ENCODE assay signal across 17 mouse cellular contexts in the genomic region with DNA sequence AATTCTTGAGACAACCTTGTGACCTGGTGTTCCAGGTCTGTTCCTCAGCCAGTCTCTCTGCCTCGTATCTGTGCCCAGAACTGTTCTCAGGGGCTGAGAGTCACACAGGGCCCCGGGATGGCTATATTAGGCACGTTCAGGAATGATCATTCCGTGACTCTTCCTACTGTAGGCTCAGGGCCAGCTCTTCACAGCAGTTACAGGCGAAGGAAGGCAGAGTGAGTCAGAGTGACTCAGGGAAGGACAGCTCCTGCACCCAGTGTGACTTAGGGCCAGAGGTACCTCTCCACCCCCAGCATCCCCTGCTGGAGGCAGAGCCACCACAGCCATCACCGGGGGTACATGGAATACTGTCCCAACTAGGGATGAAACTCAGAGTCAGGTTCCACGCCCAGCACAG. TPM values are rescaled to one million over a fixed set of nuclear protein-coding genes. Genes with fewer than 3 reads are reported as not detected.
DNase-seq lines count a peak whose midpoint lies in the region; ATAC-seq and TF ChIP-seq lines count a peak whose summit lies in the region.
"Had no signal": no experiment of that assay in that cellular context is flagged by ENCODE, and none has a peak within 500 bp of the region (broad histone marks: within the 10 kb centered on the region; RNA-seq: fewer than 3 reads in every experiment).

No protein-coding gene starts in this region.

- in situ Hi-C loops in Patski (cut with MboI; ENCODE audit: low pct_unique_long_range_greater_than_20kb), result loop anchor here (5.0 kb wide), 2 partner anchors 90 to 195 kb away; no protein-coding TSS in a partner anchor

- no peak for TF ChIP-seq CTCF in Patski (IDR thresholded peaks at IDR 0.05)

- peak; percentile 52 for DNase-seq in gastrocnemius, adult 18-20 months (ENCODE audit: low spot score)
- DNase-seq in gastrocnemius, adult 8-10 months (ENCODE audit: low spot score in 2 of 2), result no peak
- DNase-seq in 3T3-L1 (ENCODE audit: low read depth, low spot score) (peak; percentile 92), Patski (ENCODE audit: low read depth, low spot score) (peak; percentile 48)
- DNase-seq in brain, adult 2 months (ENCODE audit: low read depth, low spot score), result peak; percentile 81
- DNase-seq in embryo, embryonic 10 days (ENCODE audit: low spot score), result no peak
- no peak for DNase-seq in kidney, adult 18-20 months
- DNase-seq: cerebellum, postnatal 25 days; heart, postnatal 10 days; kidney, postnatal 14 days; lung, adult 2 months had no signal

- ATAC-seq in Patski, result peak; percentile 50
- ATAC-seq: activated CD4-positive, CD25-positive, alpha-beta regulatory T cell, adult 4 months; intestine, postnatal 0 days; midbrain, embryonic 15.5 days had no signal

- CTCF ChIA-PET in Patski (lab: Charles Lee), result interaction anchor here (0.6 to 3.8 kb wide), 5 partner anchors 51 to 196 kb away, joined by 3 to 43 read pairs (median 3); a partner anchor contains a TSS

- POLR2A ChIA-PET in Patski (lab: Charles Lee), result interaction anchor here (0.6 to 2.3 kb wide), 7 partner anchors 53 to 207 kb away, joined by 3 to 5 read pairs (median 3); a partner anchor contains a TSS

- no peaks in the 10 kb centered on the region for H3K27me3 ChIP-seq in Patski
- H3K27me3 ChIP-seq: hindbrain, embryonic 15.5 days; midbrain, embryonic 15.5 days had no signal

RNA-seq across cellular contexts. Expression of a gene that starts 8.0 kb away (rescaled TPM):
- total RNA-seq in gastrocnemius, adult 18-20 months (2021), result 100 to 1,000 TPM; 161 to 171 TPM
- 100 to 1,000 TPM; 128 to 167 (median 156) TPM for total RNA-seq in gastrocnemius, adult 8-10 months (2022)
- polyA plus RNA-seq in Patski (2021), result 80.9 TPM
- total RNA-seq: granulocyte monocyte progenitor cell, adult 5-6 weeks had no signal
- polyA plus RNA-seq: activated CD4-positive, CD25-positive, alpha-beta regulatory T cell, adult 4 months; G1E had no signal

RNA-seq across cellular contexts. Expression of a gene that starts 42.4 kb away (rescaled TPM):
- total RNA-seq in gastrocnemius, adult 18-20 months (2021), result 10 to 100 TPM in 1 of 2 experiments, 1 to 10 TPM in 1; 6.0 to 10.8 TPM
- total RNA-seq in gastrocnemius, adult 8-10 months (2022), result 1 to 10 TPM; 2.9 to 4.8 (median 3.5) TPM
- polyA plus RNA-seq in Patski (2021), result 2.1 TPM
- total RNA-seq: granulocyte monocyte progenitor cell, adult 5-6 weeks had no signal
- polyA plus RNA-seq: activated CD4-positive, CD25-positive, alpha-beta regulatory T cell, adult 4 months; G1E had no signal

RNA-seq across cellular contexts. Expression of a gene that starts 53.4 kb away (rescaled TPM):
- total RNA-seq in gastrocnemius, adult 18-20 months (2021), result 100 to 1,000 TPM; 279 to 302 TPM
- 100 to 1,000 TPM; 246 to 345 (median 298) TPM for total RNA-seq in gastrocnemius, adult 8-10 months (2022)
- polyA plus RNA-seq in Patski (2021), result 199 TPM

Comparison
In these comparisons a context has a peak if more than half of its experiments do, and no peak if none do; other contexts are left out.
1. DNase-seq: peak in gastrocnemius, adult 18-20 months (single experiment), 3T3-L1 (single experiment), Patski (single experiment) and brain, adult 2 months (single experiment); none in gastrocnemius, adult 8-10 months (0 of 2), embryo, embryonic 10 days (single experiment) and kidney, adult 18-20 months (single experiment).